Mouse (Mus musculus): ENCODE results near the gene Cdk19. TPM values are rescaled to one million over a fixed set of nuclear protein-coding genes. Genes with fewer than 3 reads are reported as not detected.

Cdk19 gene
- total and polyA plus RNA-seq, 3 experiments: 2.8 to 8.2 TPM; not detected in 1

DNA sequence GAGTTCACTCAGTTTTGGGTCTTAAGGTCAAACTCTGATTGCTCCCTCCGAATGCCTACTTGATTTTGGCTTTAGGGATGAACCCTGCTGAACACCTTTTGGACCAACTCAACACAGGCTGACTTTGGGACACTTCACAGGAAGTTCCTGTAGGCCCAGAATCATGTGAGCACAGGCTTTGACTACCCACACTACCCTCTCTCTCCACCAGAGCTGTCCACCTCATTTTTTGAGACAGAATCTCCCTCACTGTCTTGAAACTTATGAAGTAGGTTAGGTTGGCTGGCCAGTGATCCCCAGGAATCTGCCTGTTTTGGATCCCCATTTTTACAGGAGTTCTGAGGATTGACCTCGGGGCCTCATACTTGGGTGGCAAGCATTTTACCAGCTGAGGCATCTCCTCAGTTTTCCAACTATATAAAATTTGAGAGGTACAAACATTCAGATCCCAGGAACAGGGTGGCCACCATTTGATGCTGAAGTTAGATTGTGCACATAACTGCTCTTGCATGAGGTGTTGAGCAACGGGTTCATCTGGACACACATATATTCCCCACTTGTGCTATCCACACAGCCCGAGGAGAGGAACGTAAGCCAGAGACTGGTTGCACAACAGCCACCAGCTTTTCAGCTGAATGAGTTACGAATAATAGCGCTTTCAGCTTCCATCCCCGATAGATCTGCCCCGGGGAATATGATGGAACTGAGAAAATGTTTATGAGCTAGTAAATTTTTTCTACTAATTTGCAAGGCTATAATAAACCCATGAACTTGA lies 184.9 kb downstream of the Cdk19 start:
- Histone ChIP-seq H3K4me3 (ENCODE audit: control insufficient read depth in 1 of 2, insufficient read depth in 1 of 2, low read depth in 2 of 2, low read length in 2 of 2) (no peak overlapping the region), H3K79me2 (ENCODE audit: control insufficient read depth, insufficient read depth, low read length, poor library complexity) (no peaks in the 10 kb centered on the region), H3K27me3 (ENCODE audit: control insufficient read depth in 1 of 2, insufficient read depth in 2 of 2, low read length in 2 of 2) (no peaks in the 10 kb centered on the region; a peak in 1 of 4 replicates), H3K9ac (ENCODE audit: control insufficient read depth, low read depth, low read length, poor library complexity, severe bottlenecking) (no peak overlapping the region), H3K9me3 (replicated peaks; ENCODE audit: insufficient read depth, low read length) (no peaks in the 10 kb centered on the region), H3K27ac (ENCODE audit: control insufficient read depth, low read depth, low read length) (no peak overlapping the region), H3K36me3 (ENCODE audit: control insufficient read depth in 1 of 2, insufficient read depth in 2 of 2, low read length in 2 of 2) (peaks cover 0 to 10% of the 10 kb centered on the region in 2 experiments; a peak in 2 of 4 replicates), H3K4me1 (ENCODE audit: control insufficient read depth in 1 of 2, insufficient read depth in 2 of 2, low read length in 2 of 2) (peaks cover 4 to 20% of the 10 kb centered on the region in 2 experiments; a peak in 3 of 4 replicates)
- TF ChIP-seq USF1 (IDR thresholded peaks at IDR 0.05; ENCODE audit: low read depth, low read length): no peak
- no peak for TF ChIP-seq RCOR1 (IDR thresholded peaks at IDR 0.05; ENCODE audit: low read depth, low read length)
- TF ChIP-seq MEF2A (IDR thresholded peaks at IDR 0.05; ENCODE audit: extremely low read depth, insufficient replicate concordance, low read depth, low read length, poor library complexity, severe bottlenecking): no peak
- TF ChIP-seq POLR2A (IDR thresholded peaks at IDR 0.05; ENCODE audit: control insufficient read depth in 1 of 2, insufficient read depth in 1 of 2, low read depth in 1 of 2, low read length in 2 of 2, poor library complexity in 1 of 2): no peak
- DNase-seq (ENCODE audit: low read depth, low spot score): peak; percentile 20

DNA sequence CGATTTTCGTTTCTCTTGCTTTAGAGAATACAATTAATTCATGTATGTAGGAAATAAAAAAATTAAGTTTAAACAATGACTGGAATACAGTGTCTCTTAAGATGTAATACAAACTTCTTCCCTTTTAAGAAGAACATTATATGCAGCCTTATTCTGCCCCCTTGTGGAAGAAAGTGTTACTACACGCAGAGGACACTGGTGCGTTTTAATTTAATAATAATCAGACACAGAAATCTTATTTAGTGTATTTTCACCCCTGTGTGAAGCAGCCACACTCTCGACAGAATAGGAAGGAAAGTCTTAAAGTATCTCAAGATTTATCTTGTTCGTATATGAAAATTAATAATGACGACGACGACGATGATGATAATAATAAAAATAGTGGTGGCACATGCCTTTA lies 185.6 kb downstream of the Cdk19 start:
- Histone ChIP-seq H3K9me3 (replicated peaks; ENCODE audit: insufficient read depth, low read length) (no peaks in the 10 kb centered on the region), H3K79me2 (ENCODE audit: control insufficient read depth, insufficient read depth, low read length, poor library complexity) (no peaks in the 10 kb centered on the region), H3K9ac (ENCODE audit: control insufficient read depth, low read depth, low read length, poor library complexity, severe bottlenecking) (no peak overlapping the region), H3K4me1 (ENCODE audit: control insufficient read depth in 1 of 2, insufficient read depth in 2 of 2, low read length in 2 of 2) (peaks cover 4 to 20% of the 10 kb centered on the region in 2 experiments; a peak in 3 of 4 replicates), H3K4me3 (ENCODE audit: control insufficient read depth in 1 of 2, insufficient read depth in 1 of 2, low read depth in 2 of 2, low read length in 2 of 2) (peak overlapping the region in 1 of 2 experiments; percentile 57; a peak in 1 of 4 replicates), H3K27ac (ENCODE audit: control insufficient read depth, low read depth, low read length) (no peak overlapping the region), H3K36me3 (ENCODE audit: control insufficient read depth in 1 of 2, insufficient read depth in 2 of 2, low read length in 2 of 2) (peaks cover 0 to 10% of the 10 kb centered on the region in 2 experiments; a peak in 2 of 4 replicates), H3K27me3 (ENCODE audit: control insufficient read depth in 1 of 2, insufficient read depth in 2 of 2, low read length in 2 of 2) (no peaks in the 10 kb centered on the region; a peak in 1 of 4 replicates)
- DNase-seq (ENCODE audit: low read depth, low spot score): peak; percentile 87
- TF ChIP-seq POLR2AphosphoS5 (IDR thresholded peaks at IDR 0.05; ENCODE audit: borderline replicate concordance, low read depth, low read length) (no peak), GATA1 (IDR thresholded peaks at IDR 0.05; ENCODE audit: low read depth, low read length) (peak; percentile 54; the same call in 1 of the 2 replicates), EP300 (IDR thresholded peaks at IDR 0.05; ENCODE audit: low read depth in 1 of 2, low read length in 2 of 2) (peak; percentile 2 to 4; a peak in 2 of 4 replicates), ZNF384 (IDR thresholded peaks at IDR 0.05; ENCODE audit: low read depth, low read length) (no peak), BHLHE40 (IDR thresholded peaks at IDR 0.05; ENCODE audit: borderline replicate concordance, low read depth, low read length) (no peak), POLR2AphosphoS2 (IDR thresholded peaks at IDR 0.05; ENCODE audit: low read length) (no peak), E2F4 (IDR thresholded peaks at IDR 0.05; ENCODE audit: borderline replicate concordance, low read depth, low read length) (no peak), TAL1 (IDR thresholded peaks at IDR 0.05; ENCODE audit: low read length) (no peak), MYC (IDR thresholded peaks at IDR 0.05; ENCODE audit: low read depth, low read length) (peak; percentile 65; the same call in 1 of the 2 replicates), RAD21 (IDR thresholded peaks at IDR 0.05; ENCODE audit: low read depth, low read length) (peak; percentile 100), TCF12 (IDR thresholded peaks at IDR 0.05; ENCODE audit: low read depth, low read length) (no peak), SMC3 (IDR thresholded peaks at IDR 0.05; ENCODE audit: low read depth, low read length) (peak; percentile 98), TBP (IDR thresholded peaks at IDR 0.05; ENCODE audit: low read depth, low read length) (no peak), MXI1 (IDR thresholded peaks at IDR 0.05; ENCODE audit: low read depth, low read length) (0 out of 2 replicates have a peak, but pooled peaks have one; percentile 38), RCOR1 (IDR thresholded peaks at IDR 0.05; ENCODE audit: low read depth, low read length) (no peak), MEF2A (IDR thresholded peaks at IDR 0.05; ENCODE audit: extremely low read depth, insufficient replicate concordance, low read depth, low read length, poor library complexity, severe bottlenecking) (no peak), CTCF (IDR thresholded peaks at IDR 0.05 in 2 of 3, conservative IDR thresholded peaks at IDR 0.05 in 1 of 3; ENCODE audit: control insufficient read depth in 1 of 3, insufficient read depth in 1 of 3, low read depth in 2 of 3, low read length in 3 of 3, poor library complexity in 1 of 3, severe bottlenecking in 1 of 3) (peak; percentile 6 to 91 (median 65); a peak in 4 of 6 replicates), NRF1 (IDR thresholded peaks at IDR 0.05; ENCODE audit: insufficient read depth, low read depth, low read length, poor library complexity, severe bottlenecking) (no peak), ZC3H11A (IDR thresholded peaks at IDR 0.05; ENCODE audit: low read depth, low read length) (peak; percentile 98), SIN3A (IDR thresholded peaks at IDR 0.05; ENCODE audit: low read length) (peak; percentile 69; the same call in 1 of the 2 replicates)
